Mouse (Mus musculus) CD4-positive, CD25-positive, alpha-beta regulatory T cell, adult 4 months (primary cell): ENCODE measurements around the gene Orai1. TPM values are rescaled to one million over a fixed set of nuclear protein-coding genes. Genes with fewer than 3 reads are reported as not detected.

Source experiments
- ATAC-seq: one replicate; pipeline ENCODE4 v1.8.0; 2017
- polyA plus RNA-seq, 2 experiments: library from polyadenylated mRNA; unstranded; fragments of 100-300 nt; shearing (Covaris generic); gene quantifications; one replicate each; pipeline ENCODE4 v1.2.1; 2017

Orai1 gene
- polyA plus RNA-seq, 2 experiments from 2014 or later = 4.2 to 8.1 TPM

DNA sequence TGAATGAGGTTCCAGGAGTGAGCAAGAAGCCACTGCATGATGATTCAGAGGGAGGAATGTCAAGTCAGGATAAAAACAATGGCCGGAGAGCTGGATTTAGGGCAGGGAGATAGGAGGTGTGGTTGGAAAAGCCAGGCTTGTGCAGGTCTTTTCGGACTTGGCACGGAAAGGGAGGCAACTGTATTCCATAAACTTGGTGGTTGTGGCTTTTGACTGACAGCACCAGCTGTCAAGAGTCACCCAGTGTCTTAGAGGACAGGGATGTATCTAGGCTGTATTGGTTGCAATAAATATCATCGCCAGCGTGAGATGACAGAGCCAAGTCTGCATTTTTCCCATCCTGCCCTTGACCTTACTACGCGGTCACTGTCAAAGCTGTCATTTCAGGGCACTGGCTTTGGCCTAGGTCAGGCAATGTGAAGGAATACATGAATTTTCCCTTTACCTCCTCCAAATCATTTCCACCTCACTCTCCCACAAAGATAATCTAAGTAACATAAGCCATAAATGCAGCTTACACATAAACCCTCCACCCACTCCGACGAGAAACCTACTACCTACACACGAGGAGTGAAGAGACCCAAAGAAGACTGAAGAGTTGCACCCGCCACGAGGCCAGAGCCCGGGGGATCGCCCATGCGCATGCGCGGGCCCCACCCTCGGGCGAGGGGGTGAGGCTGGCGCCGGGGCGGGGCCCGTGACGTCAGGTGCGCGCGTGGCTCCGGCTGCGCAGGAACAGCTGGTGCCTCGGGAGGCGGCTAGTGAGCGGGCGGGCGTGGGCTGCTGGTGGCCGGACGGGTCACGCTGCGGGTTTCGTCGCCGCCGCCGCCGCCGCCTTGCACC lies 60.9 kb downstream of the Orai1 start:
- ATAC-seq = peak; percentile 91

DNA sequence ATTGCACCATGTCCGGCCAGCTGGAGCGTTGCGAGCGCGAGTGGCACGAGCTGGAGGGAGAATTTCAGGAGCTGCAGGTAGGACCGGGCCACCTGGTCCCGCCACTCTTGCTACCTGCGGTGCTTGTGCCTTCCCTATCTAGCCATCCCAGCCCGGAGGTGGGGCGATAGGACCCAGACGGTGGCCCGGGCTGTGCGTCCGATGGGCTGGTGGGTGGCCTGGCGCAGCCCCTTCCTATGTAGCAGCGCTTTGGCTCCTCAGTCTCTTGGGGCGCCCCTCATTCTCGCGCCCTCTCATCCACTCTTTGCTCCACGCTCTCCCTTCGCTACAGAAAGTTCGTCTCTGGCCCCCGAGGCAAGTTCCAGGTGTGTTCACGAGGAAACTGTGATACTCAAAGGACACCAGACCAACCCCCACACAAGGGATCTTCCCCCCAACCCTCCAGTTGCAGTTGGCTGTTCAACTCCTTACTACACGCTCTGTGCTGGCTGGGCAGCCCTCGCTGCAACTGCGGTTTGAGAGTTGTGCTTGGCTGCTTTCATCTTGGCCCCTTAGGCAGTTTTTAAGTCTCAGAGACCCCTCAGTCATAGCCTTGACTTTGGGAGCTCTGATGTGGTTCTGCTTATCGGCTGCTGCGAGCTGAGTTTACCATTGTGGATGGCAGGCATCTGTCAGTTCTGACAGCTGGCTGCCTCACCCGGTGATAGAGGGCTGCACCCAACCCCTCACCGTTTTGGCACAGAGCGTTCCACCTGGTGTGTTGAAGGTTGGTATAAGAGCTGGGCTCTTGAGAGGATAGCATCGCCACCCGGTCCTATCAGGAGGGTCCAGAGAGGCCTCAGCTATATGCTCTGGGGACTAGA lies 61.8 kb downstream of the Orai1 start:
- peak; percentile 36 for ATAC-seq

DNA sequence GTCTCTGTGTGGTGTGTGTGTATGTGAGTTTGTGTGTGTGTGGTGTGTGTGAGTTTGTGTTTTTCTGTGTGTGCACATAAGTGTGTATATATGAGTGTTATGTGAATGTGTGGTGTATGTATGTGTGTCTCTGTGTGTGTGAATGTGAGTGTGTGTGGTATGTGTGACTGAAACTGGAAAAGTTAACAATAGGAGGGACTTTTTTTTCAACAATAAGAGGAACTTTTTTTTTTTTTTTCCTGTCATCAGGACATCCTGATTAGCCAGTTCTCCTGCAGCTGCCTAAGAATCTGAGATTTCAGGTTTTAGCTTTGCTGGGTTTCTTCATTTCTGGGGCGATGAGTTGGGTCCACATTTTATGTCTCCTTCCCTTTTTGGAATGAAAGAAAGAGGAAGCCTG lies 64.7 kb downstream of the Orai1 start:
- ATAC-seq = no peak

DNA sequence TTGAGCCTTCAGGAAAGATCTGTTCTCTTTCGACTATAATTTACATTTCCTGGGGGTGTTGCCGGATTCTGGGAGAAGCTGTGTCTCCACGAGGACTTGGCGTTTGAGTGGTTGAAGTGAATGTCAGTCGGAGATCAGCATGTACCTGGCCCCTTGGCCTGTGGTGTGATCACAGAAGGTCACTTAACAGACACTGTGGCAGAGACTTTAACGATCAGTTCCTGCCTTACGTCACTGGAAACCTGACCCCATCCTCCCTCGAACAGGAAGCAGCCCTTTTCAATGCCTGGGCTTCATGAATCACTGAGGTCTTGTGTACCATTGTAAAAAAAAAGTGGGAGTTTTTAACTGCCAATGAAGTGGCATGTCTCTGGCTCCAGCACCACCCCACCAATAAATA lies 65.2 kb downstream of the Orai1 start:
- ATAC-seq = no peak

Other genes with a start within 250 kb of the Orai1 start
- 1 to 10 TPM; 2.8 to 2.9 TPM for gene Camkk2, start 235.7 kb upstream of the Orai1 start, polyA plus RNA-seq
- 100 to 1,000 TPM; 107 to 151 TPM for gene Anapc5, start 193.7 kb upstream of the Orai1 start, polyA plus RNA-seq
- gene Rnf34, start 165.0 kb upstream of the Orai1 start, polyA plus RNA-seq = 10 to 100 TPM; 25.9 to 37.5 TPM
- gene Kdm2b, start 25.3 kb upstream of the Orai1 start, polyA plus RNA-seq = 10 to 100 TPM; 33.1 to 51.1 TPM
- 1 to 10 TPM; 5.2 to 6.9 TPM for gene Morn3, start 31.9 kb downstream of the Orai1 start, polyA plus RNA-seq
- gene Tmem120b, start 53.3 kb downstream of the Orai1 start, polyA plus RNA-seq = 1 to 10 TPM; 3.4 to 4.3 TPM
- gene Rhof, start 117.6 kb downstream of the Orai1 start, polyA plus RNA-seq = 100 to 1,000 TPM in 1 of 2 experiments, 10 to 100 TPM in 1; 80.6 to 101 TPM
- gene Setd1b, start 127.1 kb downstream of the Orai1 start, polyA plus RNA-seq = 10 to 100 TPM; 17.1 to 20.8 TPM
- gene Psmd9, start 154.3 kb downstream of the Orai1 start, polyA plus RNA-seq = 10 to 100 TPM; 36.5 to 41.5 TPM
- not detected for gene Hpd, start 167.7 kb downstream of the Orai1 start, polyA plus RNA-seq
- gene Wdr66, start 237.0 kb downstream of the Orai1 start, polyA plus RNA-seq = 1 to 10 TPM; 4.7 to 6.1 TPM